Mouse (Mus musculus) forebrain, embryonic 12.5 days (tissue): ENCODE results near the gene Olfr135. TPM values are rescaled to one million over a fixed set of nuclear protein-coding genes. Genes with fewer than 3 reads are reported as not detected.

ENCODE experiments used
- ATAC-seq: fragments of 200-750 bp; cut with Nextera tagmentation; 2 replicates; pipeline ENCODE4 v1.8.0; 2017; ENCODE audit warnings: moderate TSS enrichment; ENCODE audit not compliant: low FRiP score
- H3K27ac ChIP-seq: fragments of 300-500 bp; sonication (generic); 2 replicates; pipeline ENCODE4 v1.5.1; 2016; ENCODE audit warnings: mild to moderate bottlenecking
- H3K27me3 ChIP-seq: fragments of 300-500 bp; sonication (generic); 2 replicates; pipeline ENCODE4 v1.6.1; 2016; ENCODE audit warnings: mild to moderate bottlenecking
- H3K36me3 ChIP-seq: fragments of 300-500 bp; sonication (generic); replicated peaks from 2 replicates; pipeline ENCODE4 v1.6.1; 2016; ENCODE audit warnings: mild to moderate bottlenecking
- H3K4me1 ChIP-seq: fragments of 300-500 bp; sonication (generic); 2 replicates; pipeline ENCODE4 v1.6.1; 2016
- H3K4me2 ChIP-seq: fragments of 300-500 bp; sonication (generic); 2 replicates; pipeline ENCODE4 v1.6.1; 2016; ENCODE audit warnings: mild to moderate bottlenecking, moderate library complexity
- H3K4me3 ChIP-seq: fragments of 300-500 bp; sonication (generic); replicated peaks from 2 replicates; pipeline ENCODE4 v1.5.1; 2016; ENCODE audit warnings: mild to moderate bottlenecking
- H3K9ac ChIP-seq: fragments of 300-500 bp; sonication (generic); 2 replicates; pipeline ENCODE4 v1.6.1; 2016; ENCODE audit warnings: mild to moderate bottlenecking
- H3K9me3 ChIP-seq: fragments of 300-500 bp; sonication (generic); 2 replicates; pipeline ENCODE4 v1.6.1; 2016
- WGBS: fragments of 180-500 bp; shearing (Covaris S2); methylation state at CpG from one replicate; pipeline ENCODE4 v1.1.7; 2016; 5-methylcytosine and 5-hydroxymethylcytosine counted together
- polyA plus RNA-seq: library from polyadenylated mRNA; unstranded; fragments of >200 nt; fragmentation: Nextera tagmentation; extraction: Ambion mirVana; gene quantifications from 2 replicates; pipeline ENCODE4 v1.2.1, GENCODE M21; 2016

Gene Olfr135
- not detected in 2 replicates for polyA plus RNA-seq

DNA sequence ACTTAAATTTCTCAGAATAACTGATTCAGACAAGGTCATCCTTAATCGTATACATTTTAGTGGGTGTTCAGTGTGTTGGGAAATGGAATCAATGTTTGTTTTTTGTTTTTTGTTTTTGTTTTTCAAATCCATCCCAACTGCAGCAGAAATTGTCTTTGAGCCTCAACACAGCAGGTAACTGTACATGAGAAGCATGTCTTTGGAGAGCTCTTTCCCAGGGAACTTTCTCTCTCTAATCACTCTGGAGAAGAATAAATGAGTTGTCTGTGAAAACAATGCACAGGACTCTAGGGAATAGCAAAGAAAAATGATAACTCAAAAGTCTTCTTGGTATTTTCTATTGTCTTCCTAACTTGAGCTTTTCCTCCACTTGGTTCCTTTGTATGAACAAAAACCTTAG is at the start of gene Olfr135:
Gene Olfr135 (plus strand): TSS at position 301 of the 400 bp plus-strand sequence.
- Histone ChIP-seq H3K27ac (no peak within 1 kb of the TSS), H3K36me3 (no peaks in the 10 kb centered on the region), H3K4me3 (no peak within 1 kb of the TSS), H3K4me1 (no peaks in the 10 kb centered on the region), H3K4me2 (no peak within 1 kb of the TSS), H3K9ac (no peak within 1 kb of the TSS), H3K9me3 (0 out of 2 replicates have a peak, but pooled peaks cover 8% of the 10 kb centered on the region), H3K27me3 (no peaks in the 10 kb centered on the region)
- ATAC-seq = no peak
- WGBS = 83% methylated on average over 1 of the region's 1 CpGs

DNA sequence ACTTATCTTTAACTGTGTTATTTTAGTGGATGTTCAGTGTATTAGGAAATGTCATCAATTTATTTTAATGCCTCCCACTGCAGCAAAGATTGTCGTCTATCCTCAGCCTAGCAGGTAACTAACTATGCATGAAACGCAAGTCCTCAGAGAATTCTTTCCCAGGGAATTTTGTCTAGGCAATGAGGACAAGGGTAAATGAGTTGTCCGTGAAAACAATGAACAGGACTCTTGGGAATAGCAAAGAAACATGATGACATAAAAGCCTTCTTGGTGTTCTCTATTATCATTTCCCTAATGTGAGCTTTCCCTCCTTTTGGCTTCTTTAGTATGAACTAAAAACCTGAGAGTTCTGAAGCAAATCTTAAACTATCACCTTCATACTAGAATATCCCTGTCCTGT is 33.0 kb upstream of the Olfr135 start, which contains the start of gene Olfr134:
Gene Olfr134 (plus strand): TSS at position 301 of the 400 bp plus-strand sequence.
- H3K27ac ChIP-seq = no peak within 1 kb of the TSS
- no peak for ATAC-seq
- no peaks in the 10 kb centered on the region for H3K9me3 ChIP-seq
- no peaks in the 10 kb centered on the region for H3K4me1 ChIP-seq
- H3K27me3 ChIP-seq = no peaks in the 10 kb centered on the region
- H3K36me3 ChIP-seq = no peaks in the 10 kb centered on the region
- no peak within 1 kb of the TSS for H3K9ac ChIP-seq
- no peak within 1 kb of the TSS for H3K4me3 ChIP-seq
- H3K4me2 ChIP-seq = no peak within 1 kb of the TSS
- 78% methylated on average over 3 of the region's 3 CpGs for WGBS

Other genes with a start within 250 kb of the Olfr135 start
- gene Olfr129, start 144.3 kb upstream of the Olfr135 start, polyA plus RNA-seq = 0.05 TPM in 1 of 2 replicates, not detected in the other
- not detected in 2 replicates for gene Olfr130, start 140.4 kb upstream of the Olfr135 start, polyA plus RNA-seq
- not detected in 2 replicates for gene Olfr131, start 115.6 kb upstream of the Olfr135 start, polyA plus RNA-seq
- gene Olfr132, start 69.8 kb upstream of the Olfr135 start, polyA plus RNA-seq = not detected in 2 replicates
- gene Olfr133, start 59.1 kb upstream of the Olfr135 start, polyA plus RNA-seq = not detected in 2 replicates
- gene Olfr134, start 32.9 kb upstream of the Olfr135 start, polyA plus RNA-seq = not detected in 2 replicates
- not detected in 2 replicates for gene Olfr138, start 56.7 kb downstream of the Olfr135 start, polyA plus RNA-seq
- not detected in 2 replicates for gene Olfr137, start 103.2 kb downstream of the Olfr135 start, polyA plus RNA-seq
- gene Olfr136, start 125.5 kb downstream of the Olfr135 start, polyA plus RNA-seq = not detected in 2 replicates
- not detected in 2 replicates for gene Esp36, start 215.8 kb downstream of the Olfr135 start, polyA plus RNA-seq